Mouse (Mus musculus) forebrain, embryonic 12.5 days (tissue): ENCODE results near the gene Fxr2. TPM values are rescaled to one million over a fixed set of nuclear protein-coding genes. Genes with fewer than 3 reads are reported as not detected.

Source experiments
- ATAC-seq: fragments of 200-750 bp; cut with Nextera tagmentation; 2 replicates; pipeline ENCODE4 v1.8.0; 2017; ENCODE audit warnings: moderate TSS enrichment; ENCODE audit not compliant: low FRiP score
- H3K27ac ChIP-seq: fragments of 300-500 bp; sonication (generic); 2 replicates; pipeline ENCODE4 v1.5.1; 2016; ENCODE audit warnings: mild to moderate bottlenecking
- H3K27me3 ChIP-seq: fragments of 300-500 bp; sonication (generic); 2 replicates; pipeline ENCODE4 v1.6.1; 2016; ENCODE audit warnings: mild to moderate bottlenecking
- H3K36me3 ChIP-seq: fragments of 300-500 bp; sonication (generic); replicated peaks from 2 replicates; pipeline ENCODE4 v1.6.1; 2016; ENCODE audit warnings: mild to moderate bottlenecking
- H3K4me1 ChIP-seq: fragments of 300-500 bp; sonication (generic); 2 replicates; pipeline ENCODE4 v1.6.1; 2016
- H3K4me2 ChIP-seq: fragments of 300-500 bp; sonication (generic); 2 replicates; pipeline ENCODE4 v1.6.1; 2016; ENCODE audit warnings: mild to moderate bottlenecking, moderate library complexity
- H3K4me3 ChIP-seq: fragments of 300-500 bp; sonication (generic); replicated peaks from 2 replicates; pipeline ENCODE4 v1.5.1; 2016; ENCODE audit warnings: mild to moderate bottlenecking
- H3K9ac ChIP-seq: fragments of 300-500 bp; sonication (generic); 2 replicates; pipeline ENCODE4 v1.6.1; 2016; ENCODE audit warnings: mild to moderate bottlenecking
- H3K9me3 ChIP-seq: fragments of 300-500 bp; sonication (generic); 2 replicates; pipeline ENCODE4 v1.6.1; 2016
- WGBS: fragments of 180-500 bp; shearing (Covaris S2); methylation state at CpG from one replicate; pipeline ENCODE4 v1.1.7; 2016; 5-methylcytosine and 5-hydroxymethylcytosine counted together
- polyA plus RNA-seq: library from polyadenylated mRNA; unstranded; fragments of >200 nt; fragmentation: Nextera tagmentation; extraction: Ambion mirVana; gene quantifications from 2 replicates; pipeline ENCODE4 v1.2.1, GENCODE M21; 2016

The Fxr2 gene
- polyA plus RNA-seq, 1 experiment from 2014 or later: 46.0 TPM

DNA sequence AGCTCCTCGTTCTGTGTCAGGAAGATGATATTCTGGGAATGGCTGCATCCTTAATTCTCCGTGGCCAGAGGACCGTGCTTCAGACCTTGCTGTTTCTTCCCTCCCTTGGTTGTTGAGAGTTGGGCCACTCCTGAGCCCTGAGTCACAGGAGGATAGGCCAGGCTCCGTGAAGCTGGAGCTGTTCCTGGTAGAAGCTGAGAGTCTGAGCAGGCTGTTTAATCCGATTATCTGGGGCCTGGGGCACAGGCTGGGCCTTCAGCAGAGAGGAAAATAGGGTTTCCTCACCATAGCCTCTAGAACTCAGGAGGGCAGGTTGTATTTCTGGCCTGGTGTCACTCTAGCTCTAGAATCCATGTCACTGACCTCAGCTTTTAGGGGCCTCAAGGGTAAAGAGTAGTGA, 20.6 kb downstream of the Fxr2 start:
- Histone ChIP-seq H3K9me3 (no peaks in the 10 kb centered on the region), H3K27ac (no peak overlapping the region; the same call in 1 of the 2 replicates), H3K9ac (no peak overlapping the region), H3K36me3 (peaks cover 88% of the 10 kb centered on the region), H3K4me3 (no peak overlapping the region), H3K4me1 (peaks cover 16% of the 10 kb centered on the region), H3K4me2 (no peak overlapping the region), H3K27me3 (no peaks in the 10 kb centered on the region)
- no peak for ATAC-seq
- 68% methylated on average over 5 of the region's 5 CpGs for WGBS

DNA sequence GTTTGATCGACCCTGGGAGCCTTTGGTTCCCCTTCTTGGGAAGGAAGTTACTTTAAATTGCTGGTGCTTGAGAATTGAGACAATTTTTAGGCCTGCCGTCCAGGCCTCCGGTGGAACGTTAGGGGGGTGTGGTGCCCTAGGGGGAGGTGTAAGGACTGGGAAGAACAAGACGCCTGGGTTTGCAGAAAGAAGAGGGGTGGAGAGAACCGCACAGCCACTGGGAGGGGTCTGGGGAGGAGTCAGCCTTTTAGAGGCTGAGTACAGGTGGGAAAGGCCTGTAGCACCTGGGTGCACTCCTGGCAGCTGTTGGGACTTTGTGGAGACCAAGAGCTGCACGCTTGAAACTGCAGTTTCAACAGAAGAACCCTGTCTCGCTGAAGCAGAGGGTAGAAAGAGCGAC, 22.0 kb downstream of the Fxr2 start:
- Histone ChIP-seq H3K4me3 (no peak overlapping the region), H3K27me3 (no peaks in the 10 kb centered on the region), H3K27ac (peak overlapping the region; percentile 46; the same call in 1 of the 2 replicates), H3K9ac (no peak overlapping the region), H3K36me3 (peaks cover 83% of the 10 kb centered on the region), H3K4me1 (peaks cover 16% of the 10 kb centered on the region), H3K9me3 (no peaks in the 10 kb centered on the region), H3K4me2 (no peak overlapping the region)
- ATAC-seq: no peak
- 43% methylated on average over 9 of the region's 9 CpGs for WGBS

DNA sequence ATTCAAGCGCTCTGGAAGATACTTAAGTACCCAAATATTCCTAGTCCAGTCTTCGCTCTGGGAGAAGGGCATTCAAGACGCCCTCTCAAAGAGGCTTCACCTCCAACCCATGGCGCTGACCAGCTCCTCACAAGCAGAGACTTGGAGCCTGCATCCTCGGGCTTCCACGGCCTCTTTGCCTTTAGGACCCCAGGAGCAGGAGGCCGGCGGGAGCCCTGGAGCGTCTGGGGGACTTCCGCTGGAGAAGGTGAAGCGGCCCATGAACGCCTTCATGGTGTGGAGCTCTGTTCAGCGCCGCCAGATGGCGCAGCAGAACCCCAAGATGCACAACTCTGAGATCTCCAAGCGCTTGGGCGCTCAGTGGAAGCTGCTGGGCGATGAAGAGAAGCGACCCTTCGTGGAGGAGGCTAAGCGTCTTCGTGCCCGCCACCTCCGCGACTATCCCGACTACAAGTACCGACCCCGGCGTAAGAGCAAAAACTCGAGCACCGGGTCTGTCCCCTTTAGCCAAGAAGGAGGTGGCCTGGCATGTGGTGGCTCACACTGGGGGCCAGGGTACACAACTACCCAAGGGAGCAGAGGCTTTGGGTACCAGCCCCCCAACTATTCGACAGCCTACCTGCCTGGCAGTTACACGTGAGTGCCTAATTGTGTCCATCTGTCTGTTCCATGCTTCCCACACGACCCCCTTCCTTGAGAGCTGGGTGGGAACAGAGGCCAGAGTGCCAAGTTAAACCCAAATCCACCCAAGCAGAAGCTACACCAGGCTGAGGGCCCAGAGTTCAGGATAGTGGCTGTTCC, 22.7 kb downstream of the Fxr2 start, which contains the start of gene Sox15:
Sox15 (plus strand) TSS at position 51 of the 801 bp plus-strand sequence.
- H3K27me3 ChIP-seq: no peaks in the 10 kb centered on the region
- no peak within 1 kb of the TSS; the same call in 1 of the 2 replicates for H3K4me3 ChIP-seq
- peak; percentile 79 for ATAC-seq
- H3K4me1 ChIP-seq: peaks cover 16% of the 10 kb centered on the region
- no peaks in the 10 kb centered on the region for H3K9me3 ChIP-seq
- H3K4me2 ChIP-seq: no peak within 1 kb of the TSS
- peak within 1 kb of the TSS; percentile 46; the same call in 1 of the 2 replicates for H3K27ac ChIP-seq
- H3K36me3 ChIP-seq: peaks cover 76% of the 10 kb centered on the region
- H3K9ac ChIP-seq: no peak within 1 kb of the TSS
- 25% methylated on average over 34 of the region's 34 CpGs for WGBS

DNA sequence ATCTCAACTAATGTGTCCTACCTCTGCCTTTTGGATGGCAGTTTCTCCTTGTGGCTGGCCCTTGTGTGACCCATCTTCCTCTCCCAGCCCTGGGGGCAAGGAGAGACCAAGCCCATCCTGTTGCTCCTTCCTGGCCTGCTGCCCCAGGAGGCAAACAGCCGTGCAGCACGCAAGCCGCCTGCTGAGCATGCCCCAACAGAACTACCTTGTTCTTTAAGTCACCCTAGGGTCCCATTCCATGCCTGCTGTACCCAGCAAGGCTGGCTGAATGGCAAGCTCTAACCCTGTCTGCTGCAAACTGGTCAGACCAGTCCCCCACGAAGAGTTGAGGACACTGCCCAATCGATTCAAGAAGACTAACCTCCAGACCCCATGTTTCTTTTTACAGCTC, 23.3 kb downstream of the Fxr2 start:
- no peaks in the 10 kb centered on the region for H3K27me3 ChIP-seq
- no peak overlapping the region for H3K4me3 ChIP-seq
- H3K36me3 ChIP-seq: peaks cover 70% of the 10 kb centered on the region
- 87% methylated on average over 5 of the region's 5 CpGs for WGBS
- ATAC-seq: no peak
- H3K27ac ChIP-seq: no peak overlapping the region
- H3K9me3 ChIP-seq: no peaks in the 10 kb centered on the region
- no peak overlapping the region for H3K9ac ChIP-seq
- H3K4me1 ChIP-seq: peaks cover 19% of the 10 kb centered on the region
- H3K4me2 ChIP-seq: no peak overlapping the region

DNA sequence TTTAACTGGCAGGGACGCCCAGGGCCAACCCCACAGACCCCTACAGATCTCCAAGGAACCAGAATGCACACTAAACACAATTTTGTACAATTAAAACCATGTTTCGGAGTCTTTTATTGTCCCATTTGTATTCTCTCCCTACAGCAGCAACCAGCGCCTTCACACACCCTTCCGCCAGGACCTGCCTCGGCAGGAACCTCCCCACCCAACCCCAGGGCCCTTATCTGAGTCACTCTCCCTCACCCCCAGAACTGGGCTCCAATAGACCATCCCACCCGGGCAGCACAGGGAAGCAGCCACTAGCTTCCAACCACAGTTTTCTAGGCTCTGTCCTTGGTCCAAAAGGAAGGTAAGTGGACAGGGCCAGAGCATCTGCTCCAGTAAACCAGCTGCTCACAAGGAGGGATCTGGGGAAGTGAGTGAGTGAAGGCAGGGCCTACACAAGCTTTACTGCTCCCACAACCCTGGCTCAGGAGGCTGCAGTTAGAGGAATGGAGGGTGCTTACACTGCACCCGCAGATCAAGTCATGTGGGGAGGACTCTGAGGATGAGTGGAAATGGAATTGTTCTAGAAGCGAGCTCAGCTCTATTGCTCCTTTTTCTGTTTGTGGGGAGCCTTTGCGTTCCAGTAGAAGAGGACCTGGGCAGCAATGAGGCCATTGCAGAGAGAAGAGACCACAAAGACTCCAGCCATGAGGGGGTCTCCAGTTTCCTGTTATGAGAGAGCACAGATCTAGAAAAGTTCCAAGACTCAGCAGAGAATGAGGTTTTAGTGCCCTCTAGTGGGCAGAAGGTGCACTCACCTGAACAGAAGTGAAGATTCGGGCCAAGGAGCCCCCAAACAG, 24.0 kb downstream of the Fxr2 start:
- Histone ChIP-seq H3K9me3 (no peaks in the 10 kb centered on the region), H3K36me3 (peaks cover 62% of the 10 kb centered on the region), H3K4me1 (peaks cover 27% of the 10 kb centered on the region), H3K27ac (peak overlapping the region; percentile 36), H3K4me2 (no peak overlapping the region), H3K27me3 (no peaks in the 10 kb centered on the region), H3K4me3 (0 out of 2 replicates have a peak overlapping the region, but pooled peaks have one; percentile 2), H3K9ac (no peak overlapping the region)
- WGBS: 82% methylated on average over 10 of the region's 10 CpGs
- ATAC-seq: no peak

DNA sequence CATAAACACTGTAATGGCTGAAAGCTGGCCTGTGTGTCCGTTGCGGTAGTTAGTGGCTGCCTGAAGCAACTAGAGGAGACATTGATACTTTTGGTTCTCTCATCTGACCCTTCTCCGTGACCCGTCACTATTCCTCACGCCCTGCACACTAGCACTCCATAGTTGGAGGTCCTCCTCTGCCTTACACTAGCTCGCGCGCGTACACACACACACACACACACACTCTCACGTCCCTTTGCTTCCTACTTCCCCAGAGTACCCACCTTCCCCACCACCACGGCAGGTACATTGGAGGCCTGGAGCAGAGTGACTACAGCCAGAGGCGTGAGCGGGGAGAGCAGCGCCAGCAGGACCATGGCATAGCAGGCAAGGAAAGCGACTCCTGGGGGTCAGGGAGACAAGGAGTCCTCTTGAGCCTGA, 24.7 kb downstream of the Fxr2 start:
- no peak overlapping the region for H3K27ac ChIP-seq
- peaks cover 27% of the 10 kb centered on the region for H3K4me1 ChIP-seq
- H3K4me2 ChIP-seq: no peak overlapping the region
- 83% methylated on average over 15 of the region's 15 CpGs for WGBS
- H3K27me3 ChIP-seq: no peaks in the 10 kb centered on the region
- H3K9ac ChIP-seq: no peak overlapping the region
- 0 out of 2 replicates have a peak overlapping the region, but pooled peaks have one; percentile 2 for H3K4me3 ChIP-seq
- H3K36me3 ChIP-seq: peaks cover 56% of the 10 kb centered on the region
- no peaks in the 10 kb centered on the region for H3K9me3 ChIP-seq
- ATAC-seq: no peak

DNA sequence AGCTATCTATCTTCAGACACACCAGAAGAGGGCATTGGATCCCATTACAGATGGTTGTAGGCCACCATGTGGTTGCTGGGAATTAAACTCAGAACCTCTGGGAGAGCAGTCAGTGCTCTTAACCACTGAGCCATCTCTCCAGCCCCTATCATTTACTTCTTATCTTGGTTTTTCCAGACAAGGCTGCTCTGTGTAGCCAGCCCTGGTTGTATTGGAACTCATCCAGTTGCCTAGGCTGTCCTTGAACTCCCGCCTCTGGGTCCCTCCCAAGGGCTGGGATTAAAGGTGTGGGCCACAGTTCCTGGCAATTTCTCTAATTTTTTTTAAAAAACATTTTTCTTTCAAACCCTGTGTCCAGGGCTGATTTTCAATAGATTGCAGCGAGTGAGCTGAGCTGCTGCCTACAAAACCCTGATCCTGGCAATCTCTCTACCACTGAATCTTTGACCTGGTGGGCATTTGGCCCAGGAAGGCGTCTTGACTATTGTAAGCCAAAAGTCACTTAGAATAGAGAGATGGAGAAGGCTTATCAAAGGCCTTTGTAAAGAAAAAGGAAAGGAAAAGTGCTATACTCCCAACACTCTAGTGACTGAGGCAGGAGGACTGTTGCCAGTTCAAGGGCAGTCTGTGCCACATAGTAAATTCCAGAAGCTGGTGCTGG, 28.6 kb downstream of the Fxr2 start:
- H3K9me3 ChIP-seq: no peaks in the 10 kb centered on the region
- no peaks in the 10 kb centered on the region for H3K27me3 ChIP-seq
- peak overlapping the region; percentile 59 for H3K4me2 ChIP-seq
- no peak for ATAC-seq
- H3K4me3 ChIP-seq: peak overlapping the region; percentile 53
- peaks cover 18% of the 10 kb centered on the region for H3K4me1 ChIP-seq
- WGBS: 85% methylated on average over 3 of the region's 3 CpGs
- peak overlapping the region; percentile 98 for H3K27ac ChIP-seq
- H3K36me3 ChIP-seq: peaks cover 54% of the 10 kb centered on the region
- peak overlapping the region; percentile 63 for H3K9ac ChIP-seq

DNA sequence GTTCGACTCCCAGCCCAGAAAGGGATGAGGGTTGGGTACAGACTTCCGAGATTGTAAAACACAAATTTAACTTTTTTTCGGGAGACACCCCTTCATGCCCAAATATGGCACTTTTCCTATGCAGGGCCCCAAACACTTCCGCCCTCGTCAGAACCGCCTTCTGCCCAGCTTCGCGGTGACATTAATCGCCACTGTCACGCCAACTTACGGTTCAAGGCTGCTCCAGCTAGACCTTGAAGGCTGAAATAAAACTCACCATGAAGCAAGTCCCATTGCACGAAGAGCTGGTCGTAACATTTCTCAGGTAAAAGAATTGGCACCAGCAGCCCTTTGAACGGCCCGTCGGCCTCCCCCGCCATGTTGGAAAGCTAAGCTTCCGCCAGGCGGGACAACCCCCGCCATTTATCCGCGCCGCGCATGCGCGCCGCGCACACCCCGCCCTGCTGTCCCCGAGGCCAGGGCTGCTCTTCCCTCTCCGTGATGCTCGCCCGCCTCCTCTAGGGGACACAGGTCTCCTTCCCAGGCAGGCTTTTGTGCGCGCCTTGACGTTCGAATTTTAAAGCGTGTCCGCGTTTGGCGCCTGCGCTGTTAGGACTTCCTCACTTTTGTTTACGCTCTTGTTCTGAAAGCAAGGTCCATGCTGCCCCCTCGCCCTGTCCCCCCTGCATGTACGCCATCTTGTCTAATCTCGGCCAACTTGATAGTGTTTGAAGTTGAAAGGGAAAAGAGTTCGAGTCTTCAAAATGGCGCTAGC, 29.6 kb downstream of the Fxr2 start, which contains the start of gene Mpdu1:
Mpdu1 (minus strand) TSS at position 430 of the 754 bp plus-strand sequence.
- peak within 1 kb of the TSS; percentile 59 for H3K4me2 ChIP-seq
- peak; percentile 95 for ATAC-seq
- H3K4me3 ChIP-seq: peak within 1 kb of the TSS; percentile 53
- under 1% methylated on average over 48 of the region's 48 CpGs for WGBS
- H3K9me3 ChIP-seq: no peaks in the 10 kb centered on the region
- peak within 1 kb of the TSS; percentile 63 for H3K9ac ChIP-seq
- H3K4me1 ChIP-seq: peaks cover 18% of the 10 kb centered on the region
- H3K27ac ChIP-seq: peak within 1 kb of the TSS; percentile 98
- peaks cover 52% of the 10 kb centered on the region for H3K36me3 ChIP-seq
- H3K27me3 ChIP-seq: no peaks in the 10 kb centered on the region

DNA sequence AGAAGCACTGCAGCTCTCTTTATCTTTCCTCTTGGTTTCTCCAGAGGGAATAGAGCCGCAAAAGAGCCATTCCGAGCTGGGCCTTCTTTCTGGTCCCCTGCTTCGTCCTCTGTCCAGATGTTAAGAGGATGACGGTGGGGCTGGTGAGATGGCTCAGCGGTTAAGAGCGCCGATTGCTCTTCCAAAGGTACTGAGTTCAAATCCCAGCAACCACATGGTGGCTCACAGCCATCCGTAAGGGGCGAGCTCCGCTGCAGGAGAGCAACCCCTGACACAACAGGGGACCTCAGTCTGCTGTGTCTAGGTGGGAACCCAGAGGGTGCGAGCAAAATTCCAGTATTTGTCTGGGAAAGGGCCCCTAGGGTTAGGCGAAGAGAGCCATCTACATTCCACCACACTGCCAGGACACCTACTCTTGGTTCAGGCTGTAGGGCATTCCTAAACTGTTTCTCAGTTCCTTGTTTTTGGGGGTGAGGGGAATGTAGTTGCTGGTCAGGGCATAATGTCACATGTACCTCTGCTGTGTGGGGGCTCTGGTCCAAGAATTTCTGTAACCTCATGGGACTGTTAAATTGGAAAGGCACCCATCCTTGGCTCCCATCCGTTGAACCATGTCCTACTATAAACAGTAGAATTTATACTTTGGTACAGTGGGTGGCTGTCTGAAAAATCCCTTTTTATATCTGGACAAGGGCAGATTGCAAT, 30.3 kb downstream of the Fxr2 start:
- Histone ChIP-seq H3K4me2 (peak overlapping the region; percentile 59), H3K4me3 (peak overlapping the region; percentile 53), H3K9me3 (no peaks in the 10 kb centered on the region), H3K4me1 (peaks cover 18% of the 10 kb centered on the region), H3K27me3 (no peaks in the 10 kb centered on the region), H3K27ac (peak overlapping the region; percentile 98), H3K9ac (peak overlapping the region; percentile 63), H3K36me3 (peaks cover 52% of the 10 kb centered on the region)
- peak; percentile 18 for ATAC-seq
- WGBS: 76% methylated on average over 13 of the region's 13 CpGs

DNA sequence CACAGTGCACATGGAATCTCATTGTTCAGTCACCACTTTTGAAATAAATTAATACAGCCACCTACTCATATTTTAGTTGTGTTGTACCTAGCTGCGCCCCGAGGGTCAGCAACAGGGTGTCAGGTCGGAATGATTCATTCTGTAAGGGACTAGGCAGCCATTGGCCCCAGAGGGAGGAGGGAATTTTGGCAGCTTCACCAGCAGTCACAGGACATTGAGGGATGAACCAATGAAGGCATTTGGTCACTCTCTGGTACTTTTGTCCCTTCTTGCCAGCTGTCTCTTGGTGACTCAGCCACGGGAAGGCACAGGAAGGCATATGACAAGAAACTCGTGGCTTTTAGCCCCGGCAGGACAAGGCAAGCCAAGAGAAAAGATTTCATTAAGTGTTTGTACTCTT, 31.0 kb downstream of the Fxr2 start:
- H3K4me3 ChIP-seq: no peak overlapping the region
- no peaks in the 10 kb centered on the region for H3K27me3 ChIP-seq
- H3K4me1 ChIP-seq: peaks cover 18% of the 10 kb centered on the region
- no peak overlapping the region for H3K4me2 ChIP-seq
- H3K9ac ChIP-seq: no peak overlapping the region
- no peak for ATAC-seq
- peaks cover 52% of the 10 kb centered on the region for H3K36me3 ChIP-seq
- H3K27ac ChIP-seq: peak overlapping the region; percentile 98; the same call in 1 of the 2 replicates
- 88% methylated on average over 6 of the region's 6 CpGs for WGBS
- no peaks in the 10 kb centered on the region for H3K9me3 ChIP-seq

DNA sequence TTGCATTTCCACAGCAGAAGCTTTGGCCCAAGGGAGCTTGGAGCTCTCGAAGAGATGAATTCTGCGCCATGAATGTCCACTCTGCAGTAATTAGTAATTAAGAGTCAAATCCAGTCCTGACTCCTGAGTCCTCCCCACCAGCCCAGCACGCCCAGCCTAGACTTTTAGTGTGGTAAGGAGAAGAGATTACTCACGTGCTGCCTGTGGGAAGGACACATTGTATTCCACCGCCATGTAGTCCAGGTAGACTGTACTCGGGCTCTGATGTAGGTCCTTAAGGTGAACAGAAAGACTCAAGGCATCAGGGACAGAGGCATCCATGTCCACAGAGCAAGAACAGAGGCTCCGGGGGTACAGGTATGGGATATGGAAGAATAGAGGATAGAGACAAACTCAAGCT, 32.1 kb downstream of the Fxr2 start:
- peaks cover 58% of the 10 kb centered on the region for H3K36me3 ChIP-seq
- H3K4me1 ChIP-seq: peaks cover 26% of the 10 kb centered on the region
- no peaks in the 10 kb centered on the region for H3K27me3 ChIP-seq
- H3K4me3 ChIP-seq: no peak overlapping the region
- no peak overlapping the region for H3K4me2 ChIP-seq
- ATAC-seq: no peak
- H3K9ac ChIP-seq: no peak overlapping the region
- no peaks in the 10 kb centered on the region for H3K9me3 ChIP-seq
- H3K27ac ChIP-seq: no peak overlapping the region
- WGBS: 94% methylated on average over 7 of the region's 7 CpGs
